Mouse (Mus musculus) kidney, postnatal 25 days (tissue): Measurements from ENCODE around the gene Parp11.
"Not testable (repeated sequence)": the region's sequence is repeated elsewhere in the genome, so short reads cannot be mapped to it uniquely, and the experiment has no call there.

Source experiments
- DNase-seq, 2 experiments: peaks; one replicate each; pipeline ENCODE4 v3.0.0; 2021; ENCODE audit warnings: mixed read lengths in 2 of 2

Parp11 gene

DNA sequence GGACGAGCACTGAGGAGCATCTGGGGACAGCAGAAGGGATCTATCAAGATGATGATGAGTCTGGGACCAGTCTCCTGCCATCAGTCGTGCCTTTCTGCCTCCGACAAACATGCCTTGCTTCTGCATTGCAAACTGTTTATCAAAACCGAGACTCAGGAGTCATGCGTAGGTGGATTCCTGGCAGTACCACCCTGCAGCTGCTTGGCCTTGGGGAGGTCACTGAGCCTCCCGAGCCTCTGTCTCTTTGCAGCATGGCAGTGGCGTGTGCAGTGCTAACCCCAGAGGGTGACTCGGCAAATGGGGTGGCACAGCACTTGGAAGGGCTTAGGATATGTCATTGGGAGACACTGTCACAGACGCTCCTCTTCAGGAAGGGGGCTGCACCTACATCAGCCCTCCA is 53.5 kb downstream of the Parp11 start:
- no peak for DNase-seq

DNA sequence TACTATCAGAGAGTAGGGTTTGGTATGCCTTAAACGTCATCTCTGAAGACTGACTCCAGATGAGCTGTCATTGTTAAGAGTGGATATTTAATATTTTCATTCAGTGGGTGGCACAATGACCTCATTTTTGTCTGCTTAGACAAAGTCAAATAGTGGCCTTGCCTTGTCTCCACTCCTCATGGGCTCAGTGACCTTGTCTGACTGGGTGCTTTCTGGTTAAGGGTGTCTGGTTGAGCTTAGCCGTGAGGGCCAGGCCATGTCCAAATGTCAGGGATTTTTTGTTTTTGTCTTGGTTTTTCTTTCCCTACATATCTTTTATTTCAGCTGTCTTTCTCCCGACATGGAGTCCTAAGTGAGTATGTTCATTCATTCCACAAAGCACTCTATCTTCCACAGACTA is 54.2 kb downstream of the Parp11 start:
- no peak for DNase-seq

DNA sequence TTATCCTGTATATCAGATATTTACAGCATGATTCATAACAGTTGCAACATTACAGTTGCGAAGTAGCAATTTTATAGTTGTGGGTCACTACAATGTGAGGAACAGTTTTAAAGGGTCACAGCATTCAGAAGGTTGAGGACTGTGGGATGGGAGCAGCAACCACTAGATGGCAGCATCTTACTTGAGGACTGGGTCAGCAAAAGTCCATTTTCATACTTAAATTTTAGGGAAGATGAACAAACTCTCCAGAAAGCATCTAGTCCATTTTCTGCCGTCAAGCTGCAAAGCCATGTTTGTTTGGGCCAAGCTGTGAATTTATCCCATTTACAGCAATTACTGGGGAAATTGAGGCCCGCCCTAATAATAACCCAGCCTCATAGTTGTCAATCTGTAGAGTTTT is 55.9 kb downstream of the Parp11 start:
- DNase-seq: peak; percentile 52 to 73

DNA sequence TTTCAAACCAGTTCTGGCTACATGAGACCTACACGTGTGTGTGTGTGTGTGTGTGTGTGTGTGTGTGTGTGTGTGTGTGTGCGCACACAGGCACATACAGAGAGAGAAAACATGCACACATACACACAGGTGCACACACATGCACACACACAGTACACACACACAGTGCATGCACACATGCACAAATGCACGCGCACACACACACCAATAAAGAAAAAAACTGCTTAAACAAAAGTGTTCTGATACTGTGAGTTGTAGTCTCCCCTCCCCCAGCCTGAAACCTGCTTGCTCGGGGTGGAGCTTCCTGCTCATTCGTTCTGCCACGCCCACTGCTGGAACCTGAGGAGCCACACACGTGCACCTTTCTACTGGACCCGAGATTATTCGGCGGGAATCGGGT is 67.1 kb downstream of the Parp11 start:
- not testable (repeated sequence) for DNase-seq

DNA sequence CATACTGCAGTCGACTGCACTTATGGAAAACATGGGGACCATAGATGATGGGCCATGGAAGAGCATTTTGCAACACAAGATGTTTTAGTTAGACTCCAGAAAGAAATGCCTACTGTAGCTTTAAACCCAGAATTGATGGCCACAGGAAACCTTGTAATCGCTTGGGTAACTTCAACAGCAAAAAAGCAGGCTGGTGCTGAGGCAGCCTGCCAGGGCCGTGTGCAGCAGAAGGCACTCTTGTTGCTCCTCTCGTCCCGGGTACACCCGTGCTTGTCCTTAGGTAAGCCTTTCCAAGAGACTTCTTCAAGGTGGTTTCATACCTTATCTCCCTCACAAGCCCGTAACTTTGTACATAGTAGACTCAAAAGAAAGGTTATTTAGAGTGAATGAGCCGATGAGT is 74.5 kb downstream of the Parp11 start:
- DNase-seq: peak in 1 of 2 experiments; percentile 46

DNA sequence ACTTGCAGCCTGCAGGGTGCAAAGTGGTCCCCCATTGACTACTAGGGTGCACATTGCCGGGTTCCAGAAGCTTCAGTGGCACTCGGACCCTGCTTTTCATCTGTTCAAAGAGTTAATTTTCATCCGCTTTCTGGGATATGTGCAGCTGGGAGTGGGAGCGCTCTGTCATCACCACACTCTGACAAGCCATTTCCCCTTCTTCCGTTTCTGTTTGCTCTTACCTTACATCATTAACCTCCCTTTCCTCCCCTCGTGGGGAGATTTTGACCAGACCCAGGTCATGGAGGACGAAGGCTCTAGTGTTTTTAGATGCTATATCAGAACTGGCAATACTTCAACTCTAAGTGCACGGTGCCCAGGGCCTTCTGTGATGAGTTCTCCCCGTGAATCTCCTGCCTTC is 75.7 kb downstream of the Parp11 start:
- peak in 1 of 2 experiments; percentile 16 for DNase-seq

DNA sequence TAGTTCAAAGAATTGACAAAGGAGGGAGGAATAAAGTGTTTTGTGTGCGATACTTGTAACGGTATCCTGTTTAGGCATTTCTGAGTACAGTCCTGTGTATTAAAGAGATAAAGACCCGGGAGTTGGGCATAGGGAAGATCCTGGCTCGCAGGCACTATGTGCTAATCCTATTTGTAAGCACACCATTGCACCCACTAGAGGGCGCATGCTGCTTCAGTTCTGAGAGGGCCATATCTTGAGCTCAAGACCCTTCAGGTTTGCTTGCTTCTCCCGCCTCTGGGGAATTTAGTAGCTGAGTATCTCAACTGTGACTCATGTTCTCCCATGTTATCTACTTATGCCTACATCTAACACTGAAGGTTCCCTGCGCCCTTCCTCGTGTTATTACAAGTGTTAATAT is 77.8 kb downstream of the Parp11 start:
- peak; percentile 62 to 73 for DNase-seq

DNA sequence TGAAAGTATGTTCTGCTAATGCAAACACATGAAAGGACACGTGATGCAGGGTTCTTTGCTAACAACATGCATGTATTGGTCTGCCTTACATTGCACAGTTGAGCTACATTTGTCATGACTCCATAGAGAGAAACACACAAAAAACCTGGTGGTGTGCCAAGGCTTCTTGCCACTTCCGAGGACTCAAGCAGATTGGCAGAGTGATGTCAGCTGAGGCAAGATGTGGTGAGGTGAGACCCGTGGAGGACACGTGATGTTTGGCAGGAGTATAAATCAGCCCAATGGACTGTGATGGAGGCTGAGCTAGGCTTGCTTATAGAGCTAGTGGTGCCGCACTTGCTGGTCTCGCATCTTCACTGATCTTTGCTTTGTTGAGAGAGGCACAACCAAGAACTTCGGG is 82.0 kb downstream of the Parp11 start:
- peak in 1 of 2 experiments; percentile 13 for DNase-seq

DNA sequence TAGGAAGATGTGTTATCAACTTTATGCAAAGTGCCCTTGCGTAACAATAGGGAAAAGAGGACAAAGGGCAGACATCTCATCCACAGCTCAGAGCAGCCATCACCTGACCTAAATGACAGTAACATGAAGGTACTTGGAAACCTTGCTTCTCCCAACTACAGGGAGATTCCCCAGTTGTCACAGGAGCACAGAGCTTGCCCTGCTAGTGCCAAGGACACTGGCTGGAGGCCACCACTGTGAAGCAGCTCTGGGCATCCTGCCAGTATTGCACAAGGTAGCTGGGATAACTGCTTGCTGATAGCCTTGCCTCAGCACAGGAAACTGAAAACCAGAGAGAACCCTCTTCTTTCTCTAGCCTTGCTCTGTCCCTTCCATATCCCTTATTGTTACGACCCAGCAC is 82.8 kb downstream of the Parp11 start:
- peak; percentile 81 to 82 for DNase-seq

DNA sequence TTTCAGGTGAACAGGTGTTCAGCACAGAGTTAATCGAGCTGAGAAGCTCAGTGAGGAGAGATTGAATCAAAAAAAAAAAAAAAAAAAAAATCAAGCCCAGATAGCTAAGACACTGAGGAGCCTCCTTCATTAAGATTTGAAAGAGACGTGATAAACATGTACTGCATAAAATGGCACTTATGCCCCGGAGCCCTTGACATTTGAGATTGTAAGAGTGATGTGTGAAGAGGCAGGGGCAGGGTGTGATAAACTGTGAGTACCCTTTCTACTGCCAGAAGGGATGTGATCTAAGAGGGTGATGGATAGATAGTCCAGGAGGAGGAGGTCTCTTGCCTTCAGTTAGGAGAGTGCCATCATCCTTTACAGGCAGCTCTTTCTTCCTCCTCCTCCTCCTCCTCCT is 83.6 kb downstream of the Parp11 start:
- DNase-seq: no peak

DNA sequence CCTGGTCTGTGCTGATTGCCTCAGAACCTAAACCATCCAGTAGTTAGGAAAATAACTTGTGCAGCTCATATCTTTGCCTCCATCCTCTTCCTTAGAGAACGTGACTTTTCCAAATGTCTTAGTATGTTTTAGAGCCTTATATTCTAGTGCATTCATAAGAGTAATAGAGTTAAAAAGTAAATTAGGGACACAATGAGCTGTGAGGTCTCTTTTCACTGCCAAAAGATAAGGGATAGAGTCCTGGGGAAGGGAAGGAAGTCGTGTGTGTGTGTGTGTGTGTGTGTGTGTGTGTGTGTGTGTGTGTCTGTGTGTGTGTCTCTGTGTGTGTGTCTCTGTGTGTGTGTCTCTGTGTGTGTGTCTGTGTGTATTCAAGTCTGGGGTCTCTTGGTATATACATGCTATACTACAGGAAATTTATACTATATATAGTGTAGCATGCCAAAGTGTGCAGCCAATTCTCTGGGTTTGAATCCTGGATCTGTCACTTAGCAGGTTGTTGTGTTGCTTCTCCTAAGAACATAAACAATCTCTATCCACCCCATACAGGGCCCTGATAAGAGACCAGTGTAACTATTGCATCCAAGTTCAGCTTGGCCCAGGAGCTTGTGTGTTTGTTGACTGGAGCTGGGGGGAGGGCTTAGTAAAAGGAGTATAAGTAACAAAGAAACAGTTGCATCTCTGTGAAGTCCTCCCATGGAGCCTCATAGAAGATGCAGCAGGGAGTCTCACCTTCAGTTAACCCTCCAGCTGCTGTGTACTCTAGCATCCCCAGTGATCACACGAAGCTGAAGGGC is 85.0 kb downstream of the Parp11 start:
- DNase-seq: peak in 1 of 2 experiments; percentile 12

DNA sequence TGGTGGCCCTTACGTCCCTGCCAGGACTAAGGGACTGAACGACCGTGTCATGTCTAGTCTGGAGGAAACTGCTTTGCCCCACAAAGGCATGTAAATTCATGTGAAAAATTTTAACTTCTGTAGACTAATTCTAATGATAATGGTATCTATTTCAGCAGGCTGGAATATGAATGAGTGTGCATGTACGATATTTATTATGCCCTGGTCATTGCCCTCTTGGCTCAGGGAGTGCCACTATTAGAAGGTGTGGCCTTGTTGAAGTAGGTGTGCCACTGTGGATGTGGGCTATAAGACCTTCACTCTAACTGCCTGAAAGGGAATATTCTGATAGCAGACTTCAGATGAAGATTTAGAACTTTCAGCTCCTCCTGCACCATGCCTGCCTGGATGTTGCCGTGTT is 85.7 kb downstream of the Parp11 start:
- DNase-seq: peak in 1 of 2 experiments; percentile 4

DNA sequence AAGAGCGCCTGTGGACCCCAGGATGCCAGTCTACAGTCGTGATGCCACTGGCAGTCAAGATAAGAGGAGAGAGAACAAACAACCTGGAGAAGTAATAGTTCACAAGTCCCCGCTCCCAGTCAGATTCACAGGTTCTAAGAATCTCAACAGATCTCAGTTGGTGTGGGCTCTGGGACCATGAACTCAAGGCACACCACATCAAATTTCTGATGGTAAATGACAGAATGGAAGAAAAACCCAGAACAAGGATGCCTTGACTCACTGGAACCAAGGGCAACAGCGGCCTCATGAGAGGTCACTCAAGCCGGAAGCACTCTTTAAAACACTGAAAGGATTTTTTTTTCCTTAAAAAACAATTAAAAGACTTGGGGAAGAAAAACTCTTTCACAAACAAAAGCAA is 87.1 kb downstream of the Parp11 start:
- DNase-seq: peak in 1 of 2 experiments; percentile 17

DNA sequence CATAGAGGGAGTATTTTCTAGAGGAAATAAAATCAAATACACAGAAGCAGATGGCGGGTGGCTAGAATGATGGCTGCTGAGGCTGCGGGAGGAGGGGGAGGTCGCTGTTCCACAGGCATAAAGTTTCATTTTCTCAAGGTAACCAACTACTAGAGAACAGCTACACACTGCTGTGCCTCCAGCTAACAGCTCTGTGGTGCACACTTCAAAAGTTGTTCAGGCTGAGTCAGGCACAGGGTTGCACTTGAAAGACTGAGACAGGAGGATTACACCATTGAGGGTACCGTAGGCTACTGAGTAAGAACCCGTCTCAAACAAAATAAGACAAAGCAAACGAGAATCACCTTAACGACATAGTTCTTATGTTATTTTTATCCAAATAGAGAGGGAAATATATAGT is 90.4 kb downstream of the Parp11 start:
- peak in 1 of 2 experiments; percentile 15 for DNase-seq

DNA sequence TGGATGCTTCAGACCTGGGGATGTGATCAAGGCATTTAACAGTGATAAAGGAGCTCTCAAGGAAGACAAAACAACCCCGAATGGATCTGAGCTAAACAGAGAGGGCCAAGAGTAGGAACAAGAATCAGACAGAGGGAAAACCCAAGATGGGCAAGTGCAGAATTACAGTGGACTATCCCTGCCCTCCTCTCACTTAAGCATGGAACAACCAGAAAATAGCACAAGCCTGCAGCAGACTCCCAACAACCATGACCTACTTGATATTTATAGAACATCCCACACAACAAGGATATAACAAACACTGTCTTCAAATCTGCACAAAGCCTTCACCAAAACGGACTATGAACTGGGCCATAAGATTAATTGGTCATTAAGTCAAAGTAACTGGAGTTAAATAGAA is 91.5 kb downstream of the Parp11 start:
- DNase-seq: no peak

DNA sequence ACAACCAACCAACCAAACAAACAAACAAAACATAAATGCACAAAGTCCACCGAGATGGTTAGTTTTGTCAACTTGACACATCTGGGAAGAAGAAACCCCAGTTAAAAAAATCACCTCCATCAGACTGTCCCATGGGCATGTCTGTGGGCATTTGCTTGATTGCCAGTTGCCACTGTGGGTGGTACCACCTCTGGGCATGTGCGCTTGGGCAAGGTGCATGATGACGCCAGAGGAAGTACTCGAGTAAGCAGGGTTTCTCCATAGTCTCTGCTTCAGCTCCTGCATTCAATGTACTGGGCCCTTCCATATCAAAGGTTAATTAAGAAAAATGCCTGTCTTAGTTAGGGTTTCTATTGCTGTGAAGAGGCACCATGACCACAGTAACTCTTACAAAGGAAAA is 92.6 kb downstream of the Parp11 start:
- DNase-seq: peak in 1 of 2 experiments; percentile 10

DNA sequence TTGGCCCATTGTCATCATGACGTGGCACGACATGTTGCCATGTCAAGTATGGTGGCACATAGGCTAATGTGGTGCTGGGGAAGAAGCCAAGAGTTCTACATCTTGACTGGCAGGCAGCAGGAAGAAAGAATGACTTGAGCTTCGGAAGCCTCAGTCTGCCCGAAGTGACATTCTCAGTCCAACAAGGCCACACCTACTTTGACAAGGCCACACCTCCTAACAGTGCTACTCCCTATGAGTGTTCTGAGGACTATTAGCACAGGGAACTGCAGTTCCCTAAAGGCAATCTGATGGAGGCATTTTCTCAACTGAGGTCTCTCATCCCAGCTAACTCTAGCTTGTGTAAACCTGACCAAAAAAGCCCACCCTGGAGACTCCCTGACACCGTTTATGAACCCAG is 93.0 kb downstream of the Parp11 start:
- DNase-seq: peak in 1 of 2 experiments; percentile 13

DNA sequence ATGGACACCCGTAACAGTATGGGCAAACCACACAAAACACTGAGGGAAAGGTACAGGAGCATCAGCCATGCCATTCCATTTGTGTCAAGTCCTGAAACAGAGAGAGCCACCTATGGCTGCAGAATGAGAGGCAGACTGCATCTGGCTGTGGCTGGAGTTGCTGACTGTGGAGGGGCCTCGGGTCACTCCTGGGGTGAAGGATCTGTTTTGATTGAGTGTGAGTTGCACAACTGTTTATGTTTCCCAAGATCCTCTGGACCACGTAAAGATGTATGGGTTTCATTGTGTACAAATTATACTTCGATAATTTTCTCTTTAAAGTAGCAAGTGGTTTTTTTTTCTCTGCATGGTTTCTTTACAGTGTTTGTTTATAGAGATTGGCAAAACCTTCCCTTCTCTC is 93.9 kb downstream of the Parp11 start:
- no peak for DNase-seq

DNA sequence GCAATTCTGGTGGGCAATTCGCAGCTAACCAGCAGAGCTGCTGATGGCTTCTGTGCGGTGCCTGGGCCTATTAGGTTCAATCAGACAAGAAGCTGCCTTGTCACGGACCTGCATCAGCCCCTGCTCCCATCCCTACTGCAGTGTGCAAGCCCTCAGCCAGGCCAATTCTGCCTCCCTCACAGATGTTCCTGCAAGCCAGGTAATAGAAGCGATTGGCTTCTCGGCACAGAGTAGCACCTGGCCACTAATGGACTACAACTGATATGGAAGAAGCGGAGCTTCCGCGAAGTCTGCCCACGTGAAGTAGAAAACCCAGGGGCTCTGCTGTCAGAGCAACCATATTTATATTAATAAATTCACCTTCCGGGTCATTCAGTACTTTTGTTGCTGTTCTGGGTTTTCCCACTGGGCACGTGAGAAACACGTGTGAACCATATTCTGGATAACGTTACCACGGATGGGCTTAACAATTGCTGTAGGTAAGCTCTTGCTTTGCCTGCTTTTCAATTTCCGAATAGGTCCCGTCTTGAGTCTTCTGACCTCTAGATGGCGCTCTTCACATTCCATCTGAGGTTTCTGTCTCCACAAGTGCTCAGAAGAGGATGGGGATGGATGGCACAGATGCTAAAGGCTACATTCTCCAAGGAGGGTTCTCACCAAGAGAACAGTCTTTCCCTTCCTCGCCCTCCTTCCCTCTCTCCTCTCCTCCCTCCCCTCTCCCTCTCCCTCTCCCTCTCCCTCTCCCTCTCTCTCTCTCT is 95.2 kb downstream of the Parp11 start:
- peak; percentile 45 to 68 for DNase-seq
